Mouse (Mus musculus): ENCODE data around the gene Bcl2.
A peak's percentile ranks its signal among the peaks of the same experiment; 100 is the strongest.

The Bcl2 gene

GRCm38 (mm10) chr1:106616955-106617354 lies 97.1 kb downstream of the Bcl2 start:
- no peak for DNase-seq

- DNase-seq: peak; percentile 18
Observed at GRCm38 (mm10) chr1:106613371-106613770, 100.7 kb downstream of the Bcl2 start.

DNA sequence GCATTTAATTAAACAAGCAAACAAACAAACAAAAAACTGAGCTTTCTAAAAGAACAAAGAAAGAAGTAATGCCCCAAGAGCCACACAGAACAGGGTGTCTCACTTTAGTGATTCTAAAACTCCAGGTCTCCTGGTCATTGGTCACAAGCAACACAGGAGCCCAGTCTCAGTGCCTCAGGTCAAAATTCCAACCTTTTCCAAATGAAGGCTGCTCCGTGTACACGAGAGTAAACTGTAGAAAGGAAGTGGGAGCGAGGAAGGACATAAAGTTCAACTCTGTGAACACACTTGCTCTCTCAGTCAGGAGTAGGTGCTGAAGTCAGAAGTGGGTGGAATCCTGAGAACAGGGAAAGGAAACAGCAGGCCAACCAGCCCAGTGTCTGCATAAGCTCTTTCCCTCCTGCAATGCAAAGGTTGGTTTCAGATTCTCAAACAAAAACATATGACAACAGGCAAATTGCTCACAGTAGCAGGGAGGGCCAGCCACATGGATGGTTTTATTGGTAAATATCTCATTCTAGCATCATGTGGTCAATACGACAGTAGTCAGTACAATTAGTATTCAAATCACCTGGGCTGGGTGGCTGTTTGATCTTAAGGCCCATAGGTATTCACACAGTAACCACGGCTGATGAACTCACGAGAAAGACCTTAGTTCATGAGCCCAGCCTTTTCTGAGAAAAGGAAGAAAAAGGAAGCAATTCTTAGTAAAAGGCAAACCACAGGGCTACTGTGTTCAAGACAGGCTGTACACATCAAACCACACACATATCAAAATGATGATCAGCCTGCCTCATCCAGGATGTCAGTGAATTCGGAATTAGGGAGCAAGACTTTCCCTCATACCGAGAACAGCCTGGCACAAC lies 101.7 kb downstream of the Bcl2 start:
- peak; percentile 14 for DNase-seq

- DNase-seq: no peak
Observed at GRCm38 (mm10) chr1:106611246-106611645, 102.8 kb downstream of the Bcl2 start.

DNA sequence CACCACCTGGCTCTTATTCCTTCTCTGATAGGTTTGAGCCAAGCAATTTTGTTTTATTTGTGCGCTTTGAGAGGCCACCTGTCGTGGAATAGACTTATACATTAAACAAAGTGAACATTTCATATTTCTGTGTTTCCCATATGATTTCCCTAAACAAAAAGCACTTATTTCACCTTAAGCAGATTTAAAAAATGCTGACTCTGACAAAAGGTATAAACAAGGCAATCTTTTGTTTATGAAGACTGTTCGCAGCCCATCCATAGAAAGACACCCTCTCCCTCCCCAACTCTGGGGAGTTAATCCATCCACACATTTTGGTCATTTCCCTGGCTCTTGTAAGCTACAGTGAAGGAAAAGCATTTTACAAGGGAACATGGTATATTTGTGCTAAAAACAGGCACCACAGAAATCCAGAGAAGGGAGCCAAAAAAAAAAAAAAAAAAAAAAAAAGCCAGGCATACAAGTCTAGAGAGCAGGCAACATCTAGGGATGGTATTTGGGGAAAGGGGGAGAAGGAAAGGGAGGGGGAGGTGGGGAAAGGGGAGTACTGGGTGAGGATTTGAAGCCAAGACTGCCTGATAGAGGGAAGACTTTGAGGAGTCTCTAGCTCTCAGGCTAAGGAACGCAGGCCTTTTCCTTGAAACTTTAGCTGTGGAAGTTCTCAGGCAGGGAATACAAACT lies 105.8 kb downstream of the Bcl2 start:
- no peak for DNase-seq

GRCm38 (mm10) chr1:106606951-106607350 lies 107.1 kb downstream of the Bcl2 start:
- DNase-seq: no peak

DNA sequence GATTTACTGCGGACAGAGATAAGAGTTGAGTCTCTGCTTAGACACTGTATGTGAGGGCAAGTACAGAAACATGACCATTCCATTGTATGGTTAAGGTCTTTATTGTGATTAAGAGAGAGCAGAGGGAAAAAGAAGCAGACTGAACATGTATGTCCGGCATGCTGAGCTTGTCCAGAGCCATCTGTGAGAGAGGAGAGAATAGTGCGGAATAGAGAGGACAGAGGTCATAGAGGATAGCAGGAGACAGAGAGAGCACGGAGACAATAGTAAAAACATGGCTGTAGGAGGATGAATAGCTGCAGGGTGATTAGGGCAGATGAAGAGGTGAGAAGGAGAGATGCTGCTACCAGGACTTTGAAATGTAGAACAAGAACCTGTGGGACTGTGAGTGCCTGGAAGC lies 110.7 kb downstream of the Bcl2 start:
- no peak for DNase-seq

DNA sequence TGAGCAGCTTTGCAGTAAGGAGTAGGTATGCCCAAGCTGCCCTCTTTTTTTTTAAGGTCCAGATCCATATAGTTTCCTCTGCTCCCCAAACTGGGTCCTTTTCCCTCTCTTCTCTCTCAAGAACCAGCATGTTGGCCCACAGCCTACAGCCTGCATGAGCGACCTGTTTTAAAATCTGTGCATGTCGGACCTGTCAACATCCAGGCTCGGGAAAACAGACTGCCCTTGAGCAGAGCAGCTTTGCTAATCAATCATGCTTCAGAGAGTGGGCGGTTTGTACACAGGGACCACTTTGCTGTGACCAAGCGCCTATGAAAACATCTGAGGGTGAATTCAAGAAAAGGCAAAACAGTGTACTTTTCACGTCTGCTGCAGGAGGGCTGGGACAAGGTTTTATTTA lies 111.1 kb downstream of the Bcl2 start:
- DNase-seq: no peak

- DNase-seq: no peak
Observed at GRCm38 (mm10) chr1:106602536-106602935, 111.5 kb downstream of the Bcl2 start.

DNA sequence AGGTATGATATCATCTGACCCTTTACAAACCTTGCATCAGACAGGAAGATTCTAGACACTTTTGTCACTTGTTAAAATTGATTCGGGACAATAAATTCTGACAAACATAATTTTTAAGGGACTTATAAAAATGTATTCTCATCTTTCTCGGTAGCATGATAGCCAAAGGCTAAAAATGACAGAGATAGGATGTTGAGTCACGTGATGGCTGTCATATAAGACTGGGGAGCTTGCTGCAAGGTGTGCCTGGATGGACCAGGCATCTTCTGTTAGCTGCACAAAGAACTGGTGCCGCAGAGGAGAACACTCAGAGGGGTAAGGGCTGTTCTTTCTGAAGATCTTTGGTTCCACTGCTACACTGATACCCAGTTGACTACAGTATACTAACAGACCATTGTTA lies 112.8 kb downstream of the Bcl2 start:
- no peak for DNase-seq

- DNase-seq: peak; percentile 18
Observed at GRCm38 (mm10) chr1:106600841-106601240, 113.2 kb downstream of the Bcl2 start.

GRCm38 (mm10) chr1:106598292-106598583 lies 115.8 kb downstream of the Bcl2 start:
- no peak for DNase-seq

- DNase-seq: no peak
Observed at GRCm38 (mm10) chr1:106597575-106598291, 116.3 kb downstream of the Bcl2 start.

- no peak for DNase-seq
Observed at GRCm38 (mm10) chr1:106596380-106596779, 117.7 kb downstream of the Bcl2 start.

- DNase-seq: no peak
Observed at GRCm38 (mm10) chr1:106595286-106595885, 118.7 kb downstream of the Bcl2 start.

DNA sequence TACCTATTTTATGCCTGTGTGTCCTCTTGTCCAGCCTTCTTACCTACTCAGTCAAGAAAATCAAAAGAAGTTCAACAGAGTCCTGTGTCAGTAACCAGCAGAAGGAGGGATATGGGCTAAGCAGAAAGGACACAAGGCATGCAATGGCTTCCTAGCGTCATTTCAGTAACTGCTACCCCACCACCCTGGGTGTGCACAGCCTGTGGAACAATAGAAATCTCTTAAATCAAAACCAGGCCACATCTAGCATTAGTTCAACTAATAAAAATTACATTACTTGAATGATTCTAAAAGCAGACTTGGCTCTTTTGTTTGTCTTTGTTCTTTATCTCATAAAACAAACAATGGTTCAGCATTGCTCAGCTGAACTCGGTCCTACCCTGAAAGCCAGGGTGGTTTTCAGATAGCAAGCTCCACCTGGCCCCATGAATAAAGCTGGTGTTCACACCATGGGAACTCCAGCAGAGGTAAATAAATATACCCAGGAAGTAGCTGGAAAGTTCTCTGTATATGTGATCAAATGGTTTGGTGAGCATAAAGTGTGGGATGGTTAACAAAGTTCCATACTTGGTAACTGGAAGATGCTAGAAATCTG lies 122.8 kb downstream of the Bcl2 start:
- DNase-seq: no peak

DNA sequence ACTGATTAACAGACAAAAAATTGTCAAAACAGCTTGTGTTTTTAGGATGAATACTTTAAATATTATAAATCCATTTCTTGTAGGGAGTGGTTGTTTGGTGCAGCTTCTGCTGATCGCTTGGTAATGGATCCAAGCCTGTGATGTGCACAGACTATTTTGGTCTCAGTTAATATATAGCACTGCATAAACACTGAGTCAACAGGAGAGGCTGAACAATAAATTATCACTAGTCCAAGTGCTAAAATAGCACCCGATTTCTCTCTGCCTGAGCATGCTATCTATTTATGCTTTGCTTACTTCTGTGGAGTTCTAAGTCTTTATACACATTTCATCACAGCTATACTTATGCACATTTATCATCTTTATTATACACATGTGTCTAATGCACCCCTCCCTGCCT lies 124.9 kb downstream of the Bcl2 start:
- DNase-seq: no peak

DNA sequence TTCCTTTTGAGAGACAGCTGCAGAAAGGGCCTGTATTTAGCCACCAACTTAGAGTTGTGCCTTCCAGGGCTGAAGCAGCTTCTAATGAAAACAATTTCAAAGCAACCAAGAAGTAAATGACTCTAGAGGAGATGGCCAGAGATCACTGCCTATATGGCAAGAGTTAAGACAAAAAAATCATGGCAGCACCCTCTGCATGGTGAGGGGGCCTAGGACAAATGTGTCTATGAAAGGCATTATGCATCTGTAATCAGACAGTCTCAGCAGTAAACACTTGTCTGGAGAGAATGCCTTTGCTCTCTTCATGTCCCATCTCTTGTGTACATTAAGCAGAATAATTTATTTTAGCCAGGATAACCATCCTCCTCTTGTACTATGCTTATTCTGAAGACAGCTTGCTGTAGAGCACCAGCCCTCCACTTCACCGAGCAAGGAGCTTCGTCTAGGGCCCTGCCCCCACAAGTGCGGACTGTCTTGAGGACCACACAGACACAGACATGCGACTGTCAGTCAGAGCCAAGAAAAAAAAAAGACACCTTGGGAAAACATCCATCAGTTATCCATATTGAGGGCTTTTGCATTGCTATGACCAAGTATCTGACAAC lies 126.1 kb downstream of the Bcl2 start:
- no peak for DNase-seq

DNA sequence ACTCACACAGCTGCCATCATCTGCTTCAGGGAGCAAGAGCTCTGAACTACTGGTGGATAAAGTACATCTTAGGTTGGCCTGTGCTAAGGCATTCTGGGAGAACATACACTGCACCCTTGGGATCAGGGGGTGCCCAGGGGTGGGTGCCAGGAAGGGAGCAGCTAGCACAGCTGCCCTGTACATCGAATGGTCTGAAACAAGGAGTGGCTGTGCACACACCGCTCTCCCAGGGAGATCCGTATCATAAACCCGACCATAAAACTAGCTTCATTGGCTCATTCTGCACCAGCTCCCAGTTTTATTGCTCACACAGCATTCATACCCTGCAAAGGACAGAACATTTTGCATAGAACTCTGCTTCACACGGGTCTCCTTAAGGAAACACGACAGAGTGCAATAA lies 127.3 kb downstream of the Bcl2 start:
- no peak for DNase-seq

DNA sequence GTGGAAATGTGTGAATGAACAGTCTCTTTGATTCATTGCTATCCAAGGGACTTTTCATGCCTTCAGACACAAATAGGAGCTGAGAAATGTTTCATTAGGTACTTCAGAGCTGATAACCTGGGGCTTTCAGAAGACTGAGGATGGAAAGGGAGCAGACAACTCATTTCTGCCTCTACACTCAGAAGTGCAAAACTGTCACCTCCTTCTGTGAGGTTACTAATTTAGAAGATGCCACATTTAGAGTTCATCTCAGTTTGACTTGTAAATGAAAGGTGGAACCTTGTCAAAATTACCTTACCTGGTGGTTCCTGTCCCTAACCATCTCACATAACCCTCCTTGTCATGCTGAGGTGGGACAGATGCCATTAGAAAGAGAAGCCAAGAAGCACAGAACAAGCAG lies 128.7 kb downstream of the Bcl2 start:
- no peak for DNase-seq

DNA sequence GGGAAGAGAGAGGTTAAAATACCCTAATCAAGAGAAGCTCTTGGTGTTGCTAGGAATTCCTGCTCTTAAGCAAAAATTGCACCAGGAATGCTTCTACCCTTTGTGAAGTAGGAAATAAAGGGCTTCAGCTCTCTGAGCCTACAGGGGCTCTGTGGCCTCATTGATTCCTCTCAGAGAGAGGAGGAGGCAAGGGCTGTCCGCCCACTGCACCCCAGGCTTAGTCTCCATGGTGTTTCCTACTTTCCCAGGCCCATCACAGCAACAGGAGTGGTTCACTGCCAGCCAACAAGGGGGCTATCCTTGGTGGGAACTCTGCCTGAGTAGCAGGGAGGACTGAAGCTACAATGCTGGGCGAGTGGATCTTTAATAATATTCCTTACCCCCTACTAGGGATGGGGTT lies 129.2 kb downstream of the Bcl2 start:
- no peak for DNase-seq

GRCm38 (mm10) chr1:106584273-106584672 lies 129.8 kb downstream of the Bcl2 start:
- DNase-seq: no peak

Measured in thymus, postnatal 14 days (tissue).